Mouse (Mus musculus) lung, postnatal 14 days (tissue): ENCODE data around the gene Grb10.

Experiments
- DNase-seq: peaks from one replicate; pipeline ENCODE4 v3.0.0; 2021

The Grb10 gene

DNA sequence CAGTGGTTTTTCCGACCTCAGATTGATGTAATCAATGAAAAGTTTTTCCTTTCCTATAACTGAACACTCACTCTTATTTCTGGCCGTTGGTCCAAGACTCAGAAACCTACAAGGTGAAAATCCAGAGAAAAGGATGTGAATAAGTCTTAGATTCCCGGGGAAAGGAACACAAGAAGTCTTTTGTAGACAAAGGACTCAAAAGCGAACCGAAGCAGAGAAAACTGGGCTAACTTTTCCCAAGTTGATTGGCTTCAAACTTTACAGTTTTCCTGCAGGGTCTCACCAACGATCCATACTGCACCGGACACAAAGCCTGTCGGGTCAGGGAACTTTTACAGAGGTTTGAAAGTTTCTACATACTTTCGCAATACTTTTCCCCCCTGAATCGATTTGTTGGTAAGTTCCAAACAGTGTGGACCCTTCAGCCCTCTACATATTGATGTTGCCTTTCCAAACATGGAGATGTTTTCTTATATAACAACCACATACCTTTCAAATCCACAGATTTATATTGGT, at the start of gene Grb10:
TSS of gene Grb10 (minus strand) at position 214 of the 516 bp plus-strand sequence.
- DNase-seq = no peak

- DNase-seq = no peak
These were observed 43.2 kb upstream of the Grb10 start for GRCm38 (mm10) chr11:12081638-12082037.

DNA sequence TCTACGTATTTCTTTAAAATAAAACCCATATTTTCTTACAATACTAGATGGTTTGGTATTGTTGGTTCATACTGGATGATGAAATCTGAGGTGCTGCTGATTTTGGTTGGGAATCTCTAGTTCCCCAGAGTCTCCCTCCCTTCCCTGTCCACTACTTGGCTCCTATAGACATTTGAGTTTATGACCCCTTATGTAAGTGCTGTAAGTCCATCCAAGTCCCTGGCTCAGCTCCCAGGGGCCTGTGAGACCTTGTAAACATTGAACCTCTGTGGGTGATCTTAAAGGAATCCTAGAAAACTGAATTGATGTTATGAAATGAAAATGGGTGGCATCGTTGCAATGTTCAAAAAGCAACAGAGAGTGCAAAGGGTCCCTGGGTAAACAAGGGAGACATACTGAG, 40.7 kb upstream of the Grb10 start:
- DNase-seq = no peak

GRCm38 (mm10) chr11:12075449-12075848, 37.0 kb upstream of the Grb10 start:
- DNase-seq = no peak

DNA sequence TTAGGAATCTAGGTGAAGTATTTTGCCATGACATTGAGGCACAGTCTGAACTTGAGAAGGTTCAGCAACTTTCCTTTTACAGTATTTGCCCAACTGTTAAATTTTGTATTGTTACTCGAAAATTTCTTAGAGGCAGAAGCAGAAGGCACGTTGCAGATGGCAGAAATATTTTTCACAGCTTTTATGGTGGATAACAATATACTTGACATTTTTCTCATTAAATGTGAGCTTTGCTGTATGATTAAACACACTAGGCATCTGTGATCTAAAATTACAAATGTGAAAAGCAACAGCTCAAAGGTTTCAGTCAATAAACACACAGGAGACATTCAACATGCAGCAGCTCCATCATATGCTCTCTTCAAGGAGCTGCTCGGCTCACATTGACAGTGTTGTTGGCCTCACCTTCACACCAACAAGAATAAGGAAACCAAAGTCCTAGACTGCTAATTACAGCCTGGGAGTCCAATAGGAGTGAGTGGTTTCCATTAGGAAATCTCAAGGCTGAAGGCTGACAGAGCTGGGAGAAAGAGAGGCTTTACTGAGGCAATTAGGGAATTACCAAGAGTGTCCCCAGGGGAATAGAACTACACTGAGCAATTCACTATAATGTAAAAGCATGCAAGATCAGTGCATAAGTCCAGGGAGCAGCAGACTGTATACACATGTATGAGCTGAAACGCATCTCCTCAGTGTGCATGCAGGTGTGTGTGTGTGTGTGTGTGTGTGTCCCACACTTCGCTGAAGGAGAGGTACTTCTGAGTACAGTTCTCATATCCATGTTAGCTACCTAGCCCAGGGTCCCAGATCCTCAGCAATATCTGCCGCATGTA, 35.1 kb upstream of the Grb10 start:
- DNase-seq = no peak

GRCm38 (mm10) chr11:12072322-12072721, 33.8 kb upstream of the Grb10 start:
- no peak for DNase-seq

GRCm38 (mm10) chr11:12059005-12059404, 20.5 kb upstream of the Grb10 start:
- no peak for DNase-seq

- DNase-seq = no peak
These were observed 10.3 kb upstream of the Grb10 start for GRCm38 (mm10) chr11:12048547-12049327.

GRCm38 (mm10) chr11:12048135-12048534, 9.7 kb upstream of the Grb10 start:
- DNase-seq = no peak

- DNase-seq = no peak
These were observed 5.8 kb upstream of the Grb10 start for GRCm38 (mm10) chr11:12044245-12044644.

DNA sequence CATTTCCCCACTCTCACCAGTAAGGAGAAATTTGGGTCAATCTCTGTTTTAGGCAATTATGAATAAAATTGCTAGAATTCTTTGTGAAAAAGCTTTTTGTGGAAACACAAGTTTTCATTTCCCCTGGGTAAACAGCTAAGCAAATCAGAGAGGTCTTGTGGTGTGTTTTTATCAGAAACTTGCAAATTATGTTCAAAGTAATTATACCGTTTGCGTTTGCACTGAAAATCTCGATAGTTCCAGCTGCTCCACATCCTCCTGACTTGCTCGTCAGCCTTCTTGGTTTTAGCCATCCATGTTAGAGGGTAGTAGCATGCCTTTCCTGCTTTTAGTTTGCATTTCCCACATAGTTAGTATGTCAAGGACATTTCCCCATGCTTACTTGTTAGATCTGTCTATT, 3.3 kb upstream of the Grb10 start:
- no peak for DNase-seq

DNA sequence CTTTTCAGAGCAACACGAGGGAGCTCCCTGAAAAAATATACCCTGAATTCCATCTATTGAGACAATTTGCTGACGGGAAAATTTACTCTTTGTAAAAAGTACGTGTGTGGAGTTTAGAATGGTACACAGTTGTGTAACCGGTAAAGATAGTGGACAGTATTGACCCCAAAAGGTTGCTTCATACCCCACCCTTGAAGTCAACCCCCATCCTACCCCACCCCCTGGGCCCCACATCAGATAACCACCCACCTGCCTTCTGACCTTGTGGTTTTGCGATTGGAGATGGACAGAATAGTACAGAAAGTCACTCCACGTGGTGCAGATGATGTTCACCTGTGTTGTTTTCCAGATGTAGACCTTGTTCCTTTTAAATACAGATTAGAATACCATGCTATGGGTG, 2.9 kb upstream of the Grb10 start:
- no peak for DNase-seq

DNA sequence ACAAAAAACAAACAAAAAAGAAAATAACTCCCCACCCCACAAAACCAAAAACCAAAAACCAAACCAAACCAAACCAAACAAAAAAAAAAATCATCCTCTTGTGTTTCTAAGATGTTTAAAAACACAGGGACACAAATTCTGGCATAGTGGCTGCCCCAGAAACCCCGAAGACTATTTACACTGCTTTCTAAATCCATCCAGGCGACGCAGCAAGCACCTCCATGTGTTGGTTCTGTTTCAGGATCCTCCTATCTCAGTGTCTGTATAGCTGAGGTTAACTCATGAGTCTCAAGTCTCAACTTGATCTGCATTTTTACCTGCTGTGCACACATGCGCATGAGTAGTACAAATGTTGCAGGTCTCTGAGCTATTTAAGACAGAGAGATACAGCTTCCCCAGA, 1.9 kb upstream of the Grb10 start:
- no peak for DNase-seq

DNA sequence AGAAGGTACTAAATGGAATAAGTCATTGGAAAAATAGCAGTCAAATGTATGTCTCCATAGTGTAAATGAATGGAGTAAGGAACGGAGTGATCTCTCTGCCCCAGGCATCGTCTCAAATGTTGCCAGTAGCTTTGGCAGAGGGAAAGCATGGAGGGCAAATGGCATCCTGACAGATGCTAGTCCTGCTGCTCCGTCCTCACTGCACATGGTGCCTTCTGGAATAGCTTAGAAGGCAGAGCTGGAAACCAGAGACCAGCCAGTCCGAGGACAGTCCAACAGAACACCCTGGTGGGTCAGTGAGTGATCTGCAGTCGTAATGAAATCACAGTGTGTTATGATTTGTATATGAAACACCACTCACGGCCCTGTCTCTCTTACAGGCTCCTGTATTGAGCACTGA, 1.3 kb upstream of the Grb10 start:
- DNase-seq = no peak

DNA sequence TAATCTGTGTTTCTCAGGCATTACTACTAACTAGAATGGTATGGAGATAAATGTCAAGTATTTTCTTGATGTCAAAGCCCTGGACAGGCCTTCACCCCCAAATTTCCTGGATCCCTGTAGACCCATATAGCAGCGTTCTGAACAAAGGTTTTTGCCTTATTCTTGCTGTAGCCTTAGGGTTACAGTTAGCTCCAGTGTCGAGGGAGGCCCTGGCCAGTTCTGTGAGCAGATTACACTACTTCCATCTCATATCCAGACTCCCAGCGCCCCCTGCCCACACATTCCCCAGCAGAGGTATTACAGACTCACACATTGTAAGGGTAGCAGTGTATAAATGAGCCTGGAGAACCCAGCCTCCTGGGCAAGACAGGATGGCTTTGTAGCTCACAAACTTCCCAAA, 615 bp upstream of the Grb10 start:
- no peak for DNase-seq

GRCm38 (mm10) chr11:12037689-12038469, 604 bp downstream of the Grb10 start:
- DNase-seq = peak; percentile 17

GRCm38 (mm10) chr11:12037075-12037686, 1.3 kb downstream of the Grb10 start:
- peak; percentile 73 for DNase-seq

- peak; percentile 23 for DNase-seq
These were observed 2.3 kb downstream of the Grb10 start for GRCm38 (mm10) chr11:12035916-12036910.

DNA sequence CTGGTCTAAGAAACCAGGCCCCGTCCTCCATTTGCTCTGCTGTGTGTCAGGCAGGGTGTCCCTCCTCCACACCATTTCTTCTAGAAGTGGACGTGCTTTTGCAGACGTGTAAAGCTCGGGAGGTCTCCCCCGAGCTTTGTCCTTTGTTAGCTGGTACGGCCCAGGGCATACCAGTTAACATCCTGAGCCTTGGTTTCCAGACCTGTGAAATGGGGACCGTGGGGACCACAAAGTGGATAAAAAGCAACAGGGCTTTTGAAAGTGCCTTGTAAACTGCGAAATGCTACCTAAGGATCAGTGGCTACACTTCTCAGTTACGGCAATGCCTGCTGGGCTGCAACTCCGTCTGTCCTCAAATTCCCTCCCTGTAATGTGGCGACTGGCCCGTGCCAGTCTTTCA, 3.2 kb downstream of the Grb10 start:
- DNase-seq = no peak

DNA sequence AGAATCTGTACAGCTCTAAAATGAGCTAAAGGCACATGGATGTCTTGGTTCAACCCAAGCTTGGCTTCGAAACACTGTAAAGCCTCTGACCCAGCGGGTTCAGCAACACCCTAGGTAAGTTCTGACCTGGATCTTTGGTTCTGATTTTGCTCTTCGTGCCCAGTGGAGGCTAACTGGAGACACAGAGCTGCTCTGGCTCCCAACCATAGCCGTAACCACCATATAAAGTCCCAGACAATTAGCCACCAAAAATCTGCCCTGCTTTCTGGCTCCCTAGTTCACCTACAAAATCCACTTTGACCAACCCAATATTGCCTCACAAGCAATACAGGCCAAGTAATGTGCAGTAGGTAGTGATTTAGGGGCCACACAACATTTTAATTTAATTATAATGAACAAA, 3.7 kb downstream of the Grb10 start:
- no peak for DNase-seq

- DNase-seq = no peak
These were observed 4.1 kb downstream of the Grb10 start for GRCm38 (mm10) chr11:12034371-12034770.
